Mouse (Mus musculus) lung, postnatal 25 days (tissue): Measurements from ENCODE around the gene H2al1c.
"Not testable (repeated sequence)": the region's sequence is repeated elsewhere in the genome, so short reads cannot be mapped to it uniquely, and the experiment has no call there.

ENCODE experiments used
- DNase-seq: peaks from one replicate; pipeline ENCODE4 v3.0.0; 2022; ENCODE audit warnings: low spot score

H2al1c gene

DNA sequence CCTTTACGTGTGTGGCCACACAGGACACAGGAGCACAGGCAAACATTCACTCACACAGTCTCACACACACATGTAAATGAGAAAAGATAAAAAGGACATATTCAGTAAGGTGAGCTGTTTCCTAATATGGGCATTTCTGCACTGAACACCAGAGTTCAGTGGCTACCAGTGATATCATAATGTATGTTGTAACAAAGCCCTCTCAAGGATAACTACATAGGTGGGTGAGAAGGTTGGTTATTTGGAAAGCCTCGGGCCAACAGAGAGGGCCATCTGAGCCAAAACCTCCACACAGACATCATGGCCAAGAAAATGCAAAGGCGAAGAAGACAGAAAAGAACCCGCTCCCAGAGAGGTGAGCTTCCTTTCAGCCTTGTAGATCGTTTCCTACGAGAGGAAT lies at the start of gene H2al1c:
Gene H2al1c (plus strand): TSS at position 301 of the 400 bp plus-strand sequence.
- not testable (repeated sequence) for DNase-seq

DNA sequence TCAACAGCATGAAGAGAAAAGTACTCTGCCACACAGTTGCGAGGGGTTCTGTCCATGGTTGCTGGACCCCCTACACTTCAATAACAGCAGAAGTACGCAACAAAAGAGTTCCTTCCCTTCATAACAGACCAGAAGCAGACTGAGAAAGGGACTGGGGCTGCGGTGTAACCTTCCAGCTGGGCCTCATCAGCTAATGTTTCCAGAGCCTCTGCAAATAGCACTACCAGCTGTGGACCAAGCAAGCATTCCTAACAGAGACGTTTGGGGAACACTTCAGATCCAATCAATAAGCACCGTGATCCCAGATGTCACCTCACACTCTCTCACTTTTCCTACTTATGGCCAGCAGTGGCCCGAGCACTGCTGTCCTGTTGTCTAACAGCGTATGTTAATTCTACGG lies 40.5 kb upstream of the H2al1c start:
- no peak for DNase-seq

DNA sequence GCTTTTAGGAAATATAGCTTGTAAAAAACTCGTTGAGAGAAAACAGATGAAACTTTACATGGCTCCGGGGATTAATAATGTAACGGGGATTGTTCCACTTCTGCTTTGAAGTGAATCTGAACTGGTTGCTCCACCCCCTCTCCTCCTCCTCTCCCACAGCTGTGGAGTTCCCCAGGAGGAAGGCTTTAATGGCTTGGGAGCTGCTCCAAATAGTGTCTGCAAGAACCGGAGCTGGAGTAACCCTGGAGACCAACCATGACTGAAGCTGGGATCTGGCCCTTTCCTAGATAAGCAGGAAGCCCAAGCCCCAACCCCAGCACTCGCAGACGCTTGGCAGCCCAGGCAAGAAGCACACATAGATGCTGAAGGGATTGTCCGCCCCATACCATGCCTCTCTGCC lies 37.7 kb upstream of the H2al1c start:
- DNase-seq = peak; percentile 11

DNA sequence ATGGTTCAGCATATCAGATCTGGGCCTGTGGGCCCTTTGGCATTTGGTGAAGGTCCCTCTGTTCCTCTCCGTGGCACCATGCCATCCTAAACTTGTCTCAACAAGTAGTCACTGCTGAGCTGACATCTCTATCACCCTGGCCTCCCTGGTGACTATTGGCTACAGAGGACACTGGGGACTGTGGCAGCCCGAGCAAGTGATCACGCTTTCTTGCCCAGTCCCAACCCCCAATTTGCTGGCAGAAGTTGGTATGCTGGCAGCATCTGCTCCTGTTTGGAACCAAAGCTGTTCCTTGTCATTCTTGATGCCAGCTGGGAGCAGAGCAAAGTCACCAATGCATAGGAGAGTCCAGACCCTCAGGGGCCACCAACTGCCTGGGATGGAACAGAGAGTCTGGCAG lies 36.4 kb upstream of the H2al1c start:
- DNase-seq = no peak

DNA sequence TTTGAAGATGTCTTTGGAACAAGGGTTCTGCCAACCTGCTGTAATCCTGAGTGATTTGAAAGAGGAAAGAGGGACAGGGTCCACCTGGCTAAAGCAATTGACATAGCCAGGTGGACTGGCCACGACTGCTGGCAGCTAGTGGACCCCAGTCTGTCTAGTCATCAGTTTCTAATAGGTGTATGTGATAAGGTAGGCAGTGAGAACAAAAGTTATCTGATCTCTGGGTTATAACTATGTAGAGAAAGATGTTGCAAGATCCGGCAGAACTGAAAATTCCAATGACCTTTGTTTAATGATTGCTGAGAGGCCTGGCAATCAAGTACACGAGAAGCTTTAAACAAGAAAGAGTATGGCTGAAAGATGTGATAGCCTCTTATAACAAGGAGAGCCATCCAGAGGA lies 32.3 kb upstream of the H2al1c start:
- no peak for DNase-seq

DNA sequence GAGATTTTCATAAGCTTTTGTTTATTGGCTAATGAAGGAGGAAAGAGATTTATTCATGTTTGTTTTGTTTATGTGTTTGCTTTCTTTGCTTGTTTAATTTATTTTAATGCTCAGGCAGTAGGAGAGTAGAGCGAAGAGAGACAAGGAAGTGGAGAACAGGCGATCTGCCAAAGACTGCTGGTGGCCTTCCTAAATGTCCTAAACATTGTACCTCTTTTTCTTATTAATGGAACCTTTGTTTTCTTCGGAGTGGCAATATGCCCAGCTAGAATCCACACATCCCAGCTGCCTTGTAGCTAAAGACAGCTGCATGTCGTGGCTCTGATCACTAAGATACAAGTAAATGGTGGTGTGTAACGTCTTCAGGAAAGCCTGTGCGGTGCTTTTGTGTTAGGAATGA lies 28.4 kb upstream of the H2al1c start:
- DNase-seq = no peak

DNA sequence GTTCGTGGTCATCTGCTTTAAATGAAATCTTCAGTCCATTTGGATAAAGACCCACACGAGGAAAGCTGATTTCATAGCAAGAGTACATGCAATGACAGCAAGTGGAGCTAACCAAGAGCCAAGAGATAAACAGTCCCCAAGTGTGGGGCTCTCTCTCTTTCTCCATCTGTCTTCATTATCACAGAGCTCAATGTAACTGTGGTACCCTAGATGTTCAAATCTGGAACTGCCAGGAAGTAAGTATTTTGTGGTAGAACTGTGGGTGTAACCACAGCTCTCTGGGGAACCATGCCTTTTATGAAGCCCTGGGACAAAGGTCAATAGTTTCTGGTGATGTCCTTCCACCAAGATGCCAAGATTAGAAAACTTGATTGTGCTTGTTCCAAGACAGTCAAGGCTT lies 24.7 kb upstream of the H2al1c start:
- DNase-seq = no peak

DNA sequence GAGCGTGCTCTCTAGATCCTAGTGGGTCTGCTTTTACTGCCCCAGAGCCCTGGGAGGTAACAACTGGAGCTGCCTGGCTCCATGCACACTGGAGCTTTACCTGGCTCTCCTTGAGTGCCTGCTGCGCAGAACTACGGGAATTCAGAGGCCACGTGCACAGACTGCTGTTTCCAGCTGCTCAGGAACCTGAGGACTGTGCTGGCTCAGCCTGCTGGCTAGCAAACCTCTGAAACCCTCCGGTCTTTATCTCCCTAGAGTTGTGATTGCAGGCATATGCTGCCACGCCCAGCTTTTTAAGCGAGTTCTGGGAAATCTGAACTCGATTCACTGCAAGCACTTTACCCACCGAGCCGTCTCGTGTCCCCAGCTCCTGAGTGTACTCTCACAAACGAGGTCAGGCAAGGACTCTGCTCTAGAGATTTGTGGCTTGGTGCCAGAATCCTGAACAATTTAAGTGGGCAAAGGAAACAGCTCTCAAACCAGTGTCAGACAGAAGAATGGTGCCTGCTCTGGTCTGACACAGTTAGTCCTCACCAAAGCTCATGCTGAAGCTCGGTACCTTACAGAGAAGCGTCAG lies 17.1 kb upstream of the H2al1c start:
- peak; percentile 38 for DNase-seq

DNA sequence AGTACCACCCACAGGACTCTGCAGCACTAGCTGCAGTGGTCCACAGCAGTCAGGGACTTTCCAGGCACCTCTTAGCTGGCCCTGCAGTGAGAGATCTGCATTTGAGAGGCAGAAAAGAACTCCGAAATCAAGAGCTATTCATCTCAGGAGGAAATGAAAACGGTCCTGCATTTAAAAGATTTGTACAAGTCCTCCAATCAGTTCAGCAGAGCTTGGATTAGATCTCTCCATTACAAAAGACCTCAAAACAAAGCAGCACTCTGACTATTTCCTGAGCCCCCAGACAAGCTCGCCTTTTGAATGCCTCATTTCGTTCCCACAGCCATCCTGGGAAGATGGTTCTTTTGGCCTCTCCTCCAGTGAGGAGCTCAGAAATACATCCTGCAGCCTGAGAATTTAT lies 16.2 kb upstream of the H2al1c start:
- no peak for DNase-seq

DNA sequence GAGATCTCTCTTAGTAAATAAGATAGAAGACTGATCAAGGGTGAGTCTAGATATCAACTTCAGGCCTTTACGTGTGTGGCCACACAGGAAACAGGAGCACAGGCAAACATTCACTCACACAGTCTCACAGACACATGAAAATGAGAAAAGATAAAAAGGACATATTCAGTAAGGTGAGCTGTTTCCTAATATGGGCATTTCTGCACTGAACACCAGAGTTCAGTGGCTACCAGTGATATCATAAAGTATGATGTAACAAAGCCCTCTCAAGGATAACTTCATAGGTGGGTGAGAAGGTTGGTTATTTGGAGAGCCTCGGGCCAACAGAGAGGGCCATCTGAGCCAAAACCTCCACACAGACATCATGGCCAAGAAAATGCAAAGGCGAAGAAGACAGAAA lies 6.5 kb upstream of the H2al1c start, which contains the start of gene H2al1a:
Gene H2al1a (plus strand): TSS at position 301 of the 400 bp plus-strand sequence.
- DNase-seq = not testable (repeated sequence)

DNA sequence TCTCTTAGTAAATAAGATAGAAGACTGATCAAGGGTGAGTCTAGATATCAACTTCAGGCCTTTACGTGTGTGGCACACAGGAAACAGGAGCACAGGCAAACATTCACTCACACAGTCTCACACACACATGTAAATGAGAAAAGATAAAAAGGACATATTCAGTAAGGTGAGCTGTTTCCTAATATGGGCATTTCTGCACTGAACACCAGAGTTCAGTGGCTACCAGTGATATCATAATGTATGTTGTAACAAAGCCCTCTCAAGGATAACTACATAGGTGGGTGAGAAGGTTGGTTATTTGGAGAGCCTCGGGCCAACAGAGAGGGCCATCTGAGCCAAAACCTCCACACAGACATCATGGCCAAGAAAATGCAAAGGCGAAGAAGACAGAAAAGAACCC lies 3.3 kb upstream of the H2al1c start, which contains the start of gene H2al1b:
Gene H2al1b (plus strand): TSS at position 301 of the 400 bp plus-strand sequence.
- DNase-seq = not testable (repeated sequence)

DNA sequence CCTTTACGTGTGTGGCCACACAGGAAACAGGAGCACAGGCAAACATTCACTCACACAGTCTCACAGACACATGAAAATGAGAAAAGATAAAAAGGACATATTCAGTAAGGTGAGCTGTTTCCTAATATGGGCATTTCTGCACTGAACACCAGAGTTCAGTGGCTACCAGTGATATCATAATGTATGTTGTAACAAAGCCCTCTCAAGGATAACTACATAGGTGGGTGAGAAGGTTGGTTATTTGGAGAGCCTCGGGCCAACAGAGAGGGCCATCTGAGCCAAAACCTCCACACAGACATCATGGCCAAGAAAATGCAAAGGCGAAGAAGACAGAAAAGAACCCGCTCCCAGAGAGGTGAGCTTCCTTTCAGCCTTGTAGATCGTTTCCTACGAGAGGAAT lies 3.1 kb downstream of the H2al1c start, which contains the start of gene H2al1d:
Gene H2al1d (plus strand): TSS at position 301 of the 400 bp plus-strand sequence.
- DNase-seq = not testable (repeated sequence)

DNA sequence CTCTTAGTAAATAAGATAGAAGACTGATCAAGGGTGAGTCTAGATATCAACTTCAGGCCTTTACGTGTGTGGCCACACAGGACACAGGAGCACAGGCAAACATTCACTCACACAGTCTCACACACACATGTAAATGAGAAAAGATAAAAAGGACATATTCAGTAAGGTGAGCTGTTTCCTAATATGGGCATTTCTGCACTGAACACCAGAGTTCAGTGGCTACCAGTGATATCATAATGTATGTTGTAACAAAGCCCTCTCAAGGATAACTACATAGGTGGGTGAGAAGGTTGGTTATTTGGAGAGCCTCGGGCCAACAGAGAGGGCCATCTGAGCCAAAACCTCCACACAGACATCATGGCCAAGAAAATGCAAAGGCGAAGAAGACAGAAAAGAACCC lies 6.2 kb downstream of the H2al1c start, which contains the start of gene H2al1e:
Gene H2al1e (plus strand): TSS at position 301 of the 400 bp plus-strand sequence.
- not testable (repeated sequence) for DNase-seq

DNA sequence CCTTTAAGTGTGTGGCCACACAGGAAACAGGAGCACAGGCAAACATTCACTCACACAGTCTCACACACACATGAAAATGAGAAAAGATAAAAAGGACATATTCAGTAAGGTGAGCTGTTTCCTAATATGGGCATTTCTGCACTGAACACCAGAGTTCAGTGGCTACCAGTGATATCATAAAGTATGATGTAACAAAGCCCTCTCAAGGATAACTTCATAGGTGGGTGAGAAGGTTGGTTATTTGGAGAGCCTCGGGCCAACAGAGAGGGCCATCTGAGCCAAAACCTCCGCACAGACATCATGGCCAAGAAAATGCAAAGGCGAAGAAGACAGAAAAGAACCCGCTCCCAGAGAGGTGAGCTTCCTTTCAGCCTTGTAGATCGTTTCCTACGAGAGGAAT lies 9.4 kb downstream of the H2al1c start, which contains the start of gene H2al1f:
Gene H2al1f (plus strand): TSS at position 301 of the 400 bp plus-strand sequence.
- not testable (repeated sequence) for DNase-seq

DNA sequence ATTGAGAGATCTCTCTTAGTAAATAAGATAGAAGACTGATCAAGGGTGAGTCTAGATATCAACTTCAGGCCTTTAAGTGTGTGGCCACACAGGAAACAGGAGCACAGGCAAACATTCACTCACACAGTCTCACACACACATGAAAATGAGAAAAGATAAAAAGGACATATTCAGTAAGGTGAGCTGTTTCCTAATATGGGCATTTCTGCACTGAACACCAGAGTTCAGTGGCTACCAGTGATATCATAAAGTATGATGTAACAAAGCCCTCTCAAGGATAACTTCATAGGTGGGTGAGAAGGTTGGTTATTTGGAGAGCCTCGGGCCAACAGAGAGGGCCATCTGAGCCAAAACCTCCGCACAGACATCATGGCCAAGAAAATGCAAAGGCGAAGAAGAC lies 12.5 kb downstream of the H2al1c start, which contains the start of gene H2al1g:
Gene H2al1g (plus strand): TSS at position 301 of the 400 bp plus-strand sequence.
- not testable (repeated sequence) for DNase-seq

DNA sequence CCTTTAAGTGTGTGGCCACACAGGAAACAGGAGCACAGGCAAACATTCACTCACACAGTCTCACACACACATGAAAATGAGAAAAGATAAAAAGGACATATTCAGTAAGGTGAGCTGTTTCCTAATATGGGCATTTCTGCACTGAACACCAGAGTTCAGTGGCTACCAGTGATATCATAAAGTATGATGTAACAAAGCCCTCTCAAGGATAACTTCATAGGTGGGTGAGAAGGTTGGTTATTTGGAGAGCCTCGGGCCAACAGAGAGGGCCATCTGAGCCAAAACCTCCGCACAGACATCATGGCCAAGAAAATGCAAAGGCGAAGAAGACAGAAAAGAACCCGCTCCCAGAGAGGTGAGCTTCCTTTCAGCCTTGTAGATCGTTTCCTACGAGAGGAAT lies 15.7 kb downstream of the H2al1c start, which contains the start of gene H2al1h:
Gene H2al1h (plus strand): TSS at position 301 of the 400 bp plus-strand sequence.
- DNase-seq = not testable (repeated sequence)

DNA sequence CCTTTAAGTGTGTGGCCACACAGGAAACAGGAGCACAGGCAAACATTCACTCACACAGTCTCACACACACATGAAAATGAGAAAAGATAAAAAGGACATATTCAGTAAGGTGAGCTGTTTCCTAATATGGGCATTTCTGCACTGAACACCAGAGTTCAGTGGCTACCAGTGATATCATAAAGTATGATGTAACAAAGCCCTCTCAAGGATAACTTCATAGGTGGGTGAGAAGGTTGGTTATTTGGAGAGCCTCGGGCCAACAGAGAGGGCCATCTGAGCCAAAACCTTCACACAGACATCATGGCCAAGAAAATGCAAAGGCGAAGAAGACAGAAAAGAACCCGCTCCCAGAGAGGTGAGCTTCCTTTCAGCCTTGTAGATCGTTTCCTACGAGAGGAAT lies 18.9 kb downstream of the H2al1c start, which contains the start of gene H2al1i:
Gene H2al1i (plus strand): TSS at position 301 of the 400 bp plus-strand sequence.
- DNase-seq = not testable (repeated sequence)

DNA sequence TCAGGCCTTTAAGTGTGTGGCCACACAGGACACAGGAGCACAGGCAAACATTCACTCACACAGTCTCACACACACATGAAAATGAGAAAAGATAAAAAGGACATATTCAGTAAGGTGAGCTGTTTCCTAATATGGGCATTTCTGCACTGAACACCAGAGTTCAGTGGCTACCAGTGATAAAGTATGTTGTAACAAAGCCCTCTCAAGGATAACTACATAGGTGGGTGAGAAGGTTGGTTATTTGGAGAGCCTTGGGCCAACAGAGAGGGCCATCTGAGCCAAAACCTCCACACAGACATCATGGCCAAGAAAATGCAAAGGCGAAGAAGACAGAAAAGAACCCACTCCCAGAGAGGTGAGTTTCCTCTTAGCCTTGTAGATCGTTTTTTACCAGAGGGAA lies 22.1 kb downstream of the H2al1c start, which contains the start of gene H2al1j:
Gene H2al1j (plus strand): TSS at position 301 of the 400 bp plus-strand sequence.
- DNase-seq = not testable (repeated sequence)

DNA sequence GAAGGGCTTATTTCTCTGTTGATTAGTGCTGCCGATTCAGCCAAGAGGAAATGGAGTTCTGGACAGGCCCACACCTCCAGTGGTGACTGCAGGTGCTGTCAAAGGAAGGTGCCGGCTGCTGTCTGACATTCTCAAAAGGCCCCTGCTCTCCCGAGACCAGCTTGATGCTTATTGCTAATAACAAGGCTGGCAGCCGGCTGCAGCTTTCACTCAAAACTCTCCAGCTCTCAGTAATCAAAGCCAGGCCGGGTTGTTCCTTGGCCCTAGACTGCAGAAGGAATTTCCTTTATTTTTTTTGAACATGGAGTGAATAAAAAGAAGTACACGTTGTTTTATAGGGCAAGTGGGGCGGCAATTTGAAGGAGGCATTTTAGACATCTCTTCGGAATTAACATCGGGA lies 40.3 kb downstream of the H2al1c start:
- peak; percentile 16 for DNase-seq

DNA sequence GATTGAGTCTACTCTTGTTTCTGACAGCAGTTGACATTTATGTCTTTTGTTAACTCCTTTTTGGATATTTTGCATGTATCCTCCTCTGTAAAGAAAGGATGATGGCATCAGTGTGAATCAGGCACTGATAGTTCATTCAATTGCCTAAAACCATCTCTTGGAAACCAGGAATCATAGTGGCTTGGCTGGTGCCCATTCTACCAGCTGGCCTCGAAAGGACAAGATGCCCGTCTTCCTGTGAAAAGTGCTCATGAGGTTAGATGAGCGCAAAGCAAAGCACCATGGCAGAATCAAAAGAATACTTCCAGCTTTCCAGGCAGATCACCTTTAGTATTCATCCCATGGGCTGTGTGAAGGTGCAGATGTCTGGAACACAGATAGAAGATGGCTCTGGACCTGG lies 41.3 kb downstream of the H2al1c start:
- DNase-seq = no peak
